19 mouse cellular contexts compared by ENCODE assay signal in the genomic region with DNA sequence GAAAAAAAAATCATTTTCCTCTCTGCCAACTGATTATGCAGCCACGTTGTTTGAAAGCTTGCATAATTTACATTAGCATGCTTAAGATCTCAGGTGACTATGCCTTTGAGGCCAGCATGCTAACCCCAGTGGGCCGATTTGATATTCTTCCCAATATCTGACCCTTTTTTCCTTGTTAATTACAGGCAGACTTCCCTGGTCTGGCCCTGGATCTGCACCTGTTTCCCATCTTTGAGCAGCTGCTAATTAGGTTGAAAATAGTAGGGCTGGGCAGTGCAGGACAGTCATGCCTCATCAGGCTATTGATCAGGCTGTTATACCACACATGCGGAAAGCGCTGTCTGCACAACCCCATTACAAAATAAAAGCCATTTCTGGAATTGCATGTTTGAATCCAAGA.
DNase-seq lines count a peak whose midpoint lies in the region; ATAC-seq and TF ChIP-seq lines count a peak whose summit lies in the region.
"Had no signal": no experiment of that assay in that cellular context is flagged by ENCODE, and none has a peak within 500 bp of the region (broad histone marks: within the 10 kb centered on the region; RNA-seq: fewer than 3 reads in every experiment).

No protein-coding gene starts in this region.

- H3K4me1 ChIP-seq in heart, embryonic 10.5 days, result no peaks in the 10 kb centered on the region
- H3K4me1 ChIP-seq in embryonic facial prominence, embryonic 14.5 days (ENCODE audit: control insufficient read depth, insufficient read depth, low read length), result no peaks in the 10 kb centered on the region
- no peaks in the 10 kb centered on the region for H3K4me1 ChIP-seq in midbrain, embryonic 14.5 days (ENCODE audit: control insufficient read depth, insufficient read depth, low read length)
- no peaks in the 10 kb centered on the region for H3K4me1 ChIP-seq in lung, postnatal 0 days (ENCODE audit: insufficient read depth, low read depth, low read length)
- H3K4me1 ChIP-seq: limb, embryonic 10.5 days; stomach, embryonic 15.5 days had no signal

- no peak overlapping the region for H3K4me2 ChIP-seq in embryonic facial prominence, embryonic 14.5 days (ENCODE audit: low read depth, low read length)
- no peak overlapping the region for H3K4me2 ChIP-seq in midbrain, embryonic 14.5 days (ENCODE audit: low read length)
- no peak overlapping the region for H3K4me2 ChIP-seq in lung, postnatal 0 days (replicated peaks; ENCODE audit: low read depth, low read length)
- H3K4me2 ChIP-seq: heart, embryonic 11.5 days; stomach, embryonic 15.5 days had no signal

- no peak overlapping the region for H3K4me3 ChIP-seq in heart, embryonic 10.5 days
- H3K4me3 ChIP-seq in embryonic facial prominence, embryonic 14.5 days (ENCODE audit: low read depth, low read length), result no peak overlapping the region
- H3K4me3 ChIP-seq in midbrain, embryonic 14.5 days (replicated peaks; ENCODE audit: low read depth, low read length), result no peak overlapping the region
- no peak overlapping the region for H3K4me3 ChIP-seq in lung, postnatal 0 days (ENCODE audit: low read depth, low read length)
- H3K4me3 ChIP-seq: limb, embryonic 10.5 days; stomach, embryonic 15.5 days had no signal

- H3K9me3 ChIP-seq in heart, embryonic 10.5 days, result no peaks in the 10 kb centered on the region
- no peaks in the 10 kb centered on the region for H3K9me3 ChIP-seq in embryonic facial prominence, embryonic 14.5 days (ENCODE audit: control insufficient read depth, low read length)
- H3K9me3 ChIP-seq in midbrain, embryonic 14.5 days (ENCODE audit: control insufficient read depth, low read length), result no peaks in the 10 kb centered on the region
- no peaks in the 10 kb centered on the region for H3K9me3 ChIP-seq in lung, postnatal 0 days (ENCODE audit: low read length)
- H3K9me3 ChIP-seq: limb, embryonic 10.5 days; stomach, embryonic 15.5 days had no signal

- H3K27me3 ChIP-seq in heart, embryonic 10.5 days (ENCODE audit: insufficient read depth, poor library complexity, severe bottlenecking), result no peaks in the 10 kb centered on the region
- no peaks in the 10 kb centered on the region for H3K27me3 ChIP-seq in embryonic facial prominence, embryonic 14.5 days (replicated peaks; ENCODE audit: control insufficient read depth, insufficient read depth, low read length)
- H3K27me3 ChIP-seq in midbrain, embryonic 14.5 days (ENCODE audit: control insufficient read depth, insufficient read depth, low read length), result no peaks in the 10 kb centered on the region
- H3K27me3 ChIP-seq in lung, postnatal 0 days (replicated peaks; ENCODE audit: insufficient read depth, low read length), result no peaks in the 10 kb centered on the region
- H3K27me3 ChIP-seq: stomach, embryonic 15.5 days had no signal

- TF ChIP-seq EP300 in lung, postnatal 0 days (IDR thresholded peaks at IDR 0.05), result no peak

- no peak for TF ChIP-seq CTCF in brain, embryonic 14.5 days (IDR thresholded peaks at IDR 0.05; ENCODE audit: borderline replicate concordance, extremely low read depth, insufficient read depth, insufficient read length)
- no peak for TF ChIP-seq CTCF in lung, postnatal 0 days (IDR thresholded peaks at IDR 0.05)

- no peak for TF ChIP-seq POLR2A in brain, embryonic 14.5 days (IDR thresholded peaks at IDR 0.05; ENCODE audit: borderline replicate concordance, extremely low read depth, insufficient read depth, insufficient read length, poor library complexity, severe bottlenecking)

- DNase-seq in heart, adult 11 months, result peak; percentile 82
- no peak for DNase-seq in heart, embryonic 10.5 days (ENCODE audit: low spot score)
- DNase-seq in brain, embryonic 14.5 days (ENCODE audit: low read depth), result peak; percentile 70
- peak; percentile 1 for DNase-seq in embryonic facial prominence, embryonic 14.5 days (ENCODE audit: low spot score)
- DNase-seq in midbrain, embryonic 14.5 days, result peak; percentile 60
- DNase-seq in lung, postnatal 0 days (ENCODE audit: low spot score), result no peak
- DNase-seq in left cerebral cortex, adult 8-10 months (ENCODE audit: low spot score in 2 of 2), result no peak
- DNase-seq: adrenal gland, adult 2 months; cerebellum, adult 9-11 months; heart, postnatal 10 days; kidney, adult 18-20 months; kidney, postnatal 10 days; liver, postnatal 0 days; lung, postnatal 14 days; right cerebral cortex, postnatal 25 days; thymus, adult 18-20 months had no signal

- ATAC-seq in embryonic facial prominence, embryonic 14.5 days (ENCODE audit: low read depth), result no peak
- peak; percentile 81 for ATAC-seq in midbrain, embryonic 14.5 days (ENCODE audit: low FRiP score, low TSS enrichment)
- no peak for ATAC-seq in lung, postnatal 0 days
- ATAC-seq: liver, postnatal 0 days had no signal

- H3K27ac ChIP-seq in heart, embryonic 10.5 days, result no peak overlapping the region
- H3K27ac ChIP-seq in embryonic facial prominence, embryonic 14.5 days (replicated peaks; ENCODE audit: low read depth, low read length), result no peak overlapping the region
- no peak overlapping the region for H3K27ac ChIP-seq in midbrain, embryonic 14.5 days (replicated peaks; ENCODE audit: low read depth, low read length)
- no peak overlapping the region for H3K27ac ChIP-seq in lung, postnatal 0 days (ENCODE audit: low read length)
- H3K27ac ChIP-seq: limb, embryonic 10.5 days; stomach, embryonic 15.5 days had no signal

- 69% methylated on average over 4 of the region's 4 CpGs for WGBS in heart, embryonic 10.5 days
- WGBS in embryonic facial prominence, embryonic 14.5 days, result 53% methylated on average over 4 of the region's 4 CpGs
- 51% methylated on average over 4 of the region's 4 CpGs for WGBS in midbrain, embryonic 14.5 days
- 77% methylated on average over 4 of the region's 4 CpGs for WGBS in lung, postnatal 0 days

- no peak overlapping the region for H3K9ac ChIP-seq in embryonic facial prominence, embryonic 14.5 days (ENCODE audit: low read depth, low read length)
- no peak overlapping the region for H3K9ac ChIP-seq in midbrain, embryonic 14.5 days (replicated peaks; ENCODE audit: low read length)
- no peak overlapping the region for H3K9ac ChIP-seq in lung, postnatal 0 days (replicated peaks; ENCODE audit: low read depth)
- H3K9ac ChIP-seq: liver, postnatal 0 days; stomach, embryonic 15.5 days had no signal

- no peaks in the 10 kb centered on the region for H3K36me3 ChIP-seq in heart, embryonic 10.5 days
- no peaks in the 10 kb centered on the region for H3K36me3 ChIP-seq in embryonic facial prominence, embryonic 14.5 days (ENCODE audit: control insufficient read depth, insufficient read depth, low read length)
- H3K36me3 ChIP-seq in midbrain, embryonic 14.5 days (ENCODE audit: control insufficient read depth, insufficient read depth, low read length), result no peaks in the 10 kb centered on the region
- H3K36me3 ChIP-seq in lung, postnatal 0 days (ENCODE audit: insufficient read depth, low read length), result no peaks in the 10 kb centered on the region
- H3K36me3 ChIP-seq: limb, embryonic 10.5 days; stomach, embryonic 15.5 days had no signal

Comparison
In these comparisons a context has a peak if more than half of its experiments do, and no peak if none do; other contexts are left out.
1. DNase-seq: peak in heart, adult 11 months (single experiment), brain, embryonic 14.5 days (single experiment), embryonic facial prominence, embryonic 14.5 days (single experiment) and midbrain, embryonic 14.5 days (single experiment); none in heart, embryonic 10.5 days (single experiment), lung, postnatal 0 days (single experiment) and left cerebral cortex, adult 8-10 months (0 of 2).